Mouse (Mus musculus) midbrain, postnatal 0 days (tissue): ENCODE measurements around the gene Dnajb7. TPM values are rescaled to one million over a fixed set of nuclear protein-coding genes. Genes with fewer than 3 reads are reported as not detected.

ENCODE experiments used
- ATAC-seq: fragments of 200-750 bp; cut with Nextera tagmentation; 2 replicates; pipeline ENCODE4 v1.8.0; 2017; ENCODE audit warnings: moderate number of reproducible peaks, mild to moderate bottlenecking, moderate TSS enrichment, moderate library complexity; ENCODE audit not compliant: low FRiP score
- DNase-seq: peaks from one replicate; pipeline ENCODE4 v3.0.0-alpha.2; 2015; ENCODE audit warnings: low spot score
- H3K27ac ChIP-seq: fragments of 300-500 bp; sonication (generic); 2 replicates; pipeline ENCODE4 v1.5.1; 2014; ENCODE audit warnings: low read depth, mild to moderate bottlenecking, low read length, mixed read lengths
- H3K27me3 ChIP-seq: fragments of 300-500 bp; sonication (generic); 2 replicates; pipeline ENCODE4 v1.6.1; 2014; ENCODE audit warnings: low read length, control low read depth, mixed read lengths; ENCODE audit not compliant: insufficient read depth
- H3K36me3 ChIP-seq: fragments of 300-500 bp; sonication (generic); 2 replicates; pipeline ENCODE4 v1.6.1; 2014; ENCODE audit warnings: low read length, control low read depth, mixed read lengths; ENCODE audit not compliant: insufficient read depth
- H3K4me1 ChIP-seq: fragments of 300-500 bp; sonication (generic); 2 replicates; pipeline ENCODE4 v1.6.1; 2014; ENCODE audit warnings: mild to moderate bottlenecking, control low read depth, antibody characterized with exemption, low read length, mixed read lengths; ENCODE audit not compliant: insufficient read depth
- H3K4me2 ChIP-seq: fragments of 300-500 bp; sonication (generic); 2 replicates; pipeline ENCODE4 v1.6.1; 2014; ENCODE audit warnings: low read depth, mild to moderate bottlenecking, low read length, mixed read lengths; ENCODE audit not compliant: poor library complexity, severe bottlenecking
- H3K4me3 ChIP-seq: fragments of 300-500 bp; sonication (generic); 2 replicates; pipeline ENCODE4 v1.5.1; 2014; ENCODE audit warnings: low read depth, mild to moderate bottlenecking, low read length, moderate library complexity
- H3K9ac ChIP-seq: fragments of 300-500 bp; sonication (generic); replicated peaks from 2 replicates; pipeline ENCODE4 v1.6.1; 2014; ENCODE audit warnings: mild to moderate bottlenecking, low read length, moderate library complexity, mixed read lengths; ENCODE audit not compliant: poor library complexity, severe bottlenecking
- H3K9me3 ChIP-seq: fragments of 300-500 bp; sonication (generic); 2 replicates; pipeline ENCODE4 v1.6.1; 2016; ENCODE audit warnings: low read length, control low read depth
- CTCF ChIP-seq: IDR thresholded peaks from 2 replicates; pipeline ENCODE4 v1.5.1; 2016; ENCODE audit warnings: antibody characterized with exemption, mild to moderate bottlenecking
- WGBS: fragments of 180-500 bp; shearing (Covaris S2); extraction: QIAGEN DNeasy Blood & Tissue Kit; methylation state at CpG from one replicate; pipeline ENCODE4 v1.1.7; 2014; 5-methylcytosine and 5-hydroxymethylcytosine counted together
- polyA plus RNA-seq: library from polyadenylated mRNA; unstranded; fragments of >200 nt; fragmentation: Nextera tagmentation; extraction: Ambion mirVana; gene quantifications from 2 replicates; pipeline ENCODE4 v1.2.1, GENCODE M21; 2015
- total RNA-seq: library from RNA; depleted of rRNA; stranded (reverse); fragments of >200 nt; gene quantifications from 2 replicates; pipeline ENCODE4 v1.2.3, GENCODE M21; 2014; rRNA removed

The Dnajb7 gene
- total and polyA plus RNA-seq, 2 experiments from 2014 or later: 0.26 TPM; not detected in 1

GRCm38 (mm10) chr15:81358943-81359342 lies 49.2 kb downstream of the Dnajb7 start:
- Histone ChIP-seq H3K4me3 (no peak overlapping the region), H3K27ac (no peak overlapping the region), H3K4me2 (no peak overlapping the region), H3K27me3 (no peaks in the 10 kb centered on the region), H3K9me3 (no peaks in the 10 kb centered on the region), H3K36me3 (no peaks in the 10 kb centered on the region), H3K9ac (no peak overlapping the region), H3K4me1 (peaks cover 5% of the 10 kb centered on the region; the same call in 1 of the 2 replicates)
- TF ChIP-seq CTCF: no peak
- ATAC-seq (no peak), DNase-seq (no peak)
- WGBS: 89% methylated on average over 3 of the region's 3 CpGs

- WGBS: 46% methylated on average over 5 of the region's 5 CpGs
- H3K27ac ChIP-seq: no peak overlapping the region
Measured at GRCm38 (mm10) chr15:81356946-81357345, 51.2 kb downstream of the Dnajb7 start.

More at GRCm38 (mm10) chr15:81356946-81357345, 51.2 kb downstream of the Dnajb7 start:
- DNase-seq (no peak), ATAC-seq (no peak)
- no peak for TF ChIP-seq CTCF
- H3K4me3 ChIP-seq: no peak overlapping the region
- no peaks in the 10 kb centered on the region for H3K9me3 ChIP-seq
- H3K9ac ChIP-seq: no peak overlapping the region
- no peaks in the 10 kb centered on the region for H3K27me3 ChIP-seq
- peaks cover 5% of the 10 kb centered on the region; the same call in 1 of the 2 replicates for H3K4me1 ChIP-seq
- no peak overlapping the region for H3K4me2 ChIP-seq
- no peaks in the 10 kb centered on the region for H3K36me3 ChIP-seq

Other genes with a start within 250 kb of the Dnajb7 start
- 32.1 and 44.1 TPM in 2 replicates for gene Mrtfa, start 217.5 kb downstream of the Dnajb7 start, total RNA-seq
- gene Mrtfa, start 217.5 kb downstream of the Dnajb7 start, polyA plus RNA-seq: 20.8 and 22.6 TPM in 2 replicates
- gene Mchr1, start 172.8 kb downstream of the Dnajb7 start, total RNA-seq: 11.2 and 17.2 TPM in 2 replicates
- 9.3 and 12.4 TPM in 2 replicates for gene Mchr1, start 172.8 kb downstream of the Dnajb7 start, polyA plus RNA-seq
- 74.4 and 77.4 TPM in 2 replicates for gene Slc25a17, start 47.5 kb downstream of the Dnajb7 start, total RNA-seq
- 121 and 123 TPM in 2 replicates for gene Slc25a17, start 47.5 kb downstream of the Dnajb7 start, polyA plus RNA-seq
- gene St13, start 8.2 kb downstream of the Dnajb7 start, total RNA-seq: 111 and 137 TPM in 2 replicates
- gene St13, start 8.2 kb downstream of the Dnajb7 start, polyA plus RNA-seq: 231 and 241 TPM in 2 replicates
- 8.2 and 13.8 TPM in 2 replicates for gene Xpnpep3, start 8.2 kb downstream of the Dnajb7 start, total RNA-seq
- 5.4 and 6.5 TPM in 2 replicates for gene Xpnpep3, start 8.2 kb downstream of the Dnajb7 start, polyA plus RNA-seq
- gene Rbx1, start 58.0 kb upstream of the Dnajb7 start, total RNA-seq: 152 and 155 TPM in 2 replicates
- gene Rbx1, start 58.0 kb upstream of the Dnajb7 start, polyA plus RNA-seq: 397 and 411 TPM in 2 replicates
- gene Ep300, start 177.1 kb upstream of the Dnajb7 start, total RNA-seq: 50.7 and 55.5 TPM in 2 replicates
- gene Ep300, start 177.1 kb upstream of the Dnajb7 start, polyA plus RNA-seq: 9.4 and 14.9 TPM in 2 replicates